Mouse (Mus musculus) gastrocnemius, postnatal 36 days (tissue): ENCODE measurements around the gene Scnn1a. TPM values are rescaled to one million over a fixed set of nuclear protein-coding genes. Genes with fewer than 3 reads are reported as not detected.

Experiments used
- DNase-seq, 2 experiments: peaks; one replicate each; pipeline ENCODE4 v3.0.0; 2022
- intact Hi-C: fragments of 180-260 bp; cut with DNase I; formaldehyde crosslinking; loops from one replicate; pipeline ENCODE4 v1.15.1; 2025
- total RNA-seq, 2 experiments: library from RNA; stranded (reverse); gene quantifications; 2 replicates each; pipeline ENCODE4 v1.2.3; 2021

Scnn1a gene
- total RNA-seq, 2 experiments from 2014 or later: 0.15 to 0.36 TPM

DNA sequence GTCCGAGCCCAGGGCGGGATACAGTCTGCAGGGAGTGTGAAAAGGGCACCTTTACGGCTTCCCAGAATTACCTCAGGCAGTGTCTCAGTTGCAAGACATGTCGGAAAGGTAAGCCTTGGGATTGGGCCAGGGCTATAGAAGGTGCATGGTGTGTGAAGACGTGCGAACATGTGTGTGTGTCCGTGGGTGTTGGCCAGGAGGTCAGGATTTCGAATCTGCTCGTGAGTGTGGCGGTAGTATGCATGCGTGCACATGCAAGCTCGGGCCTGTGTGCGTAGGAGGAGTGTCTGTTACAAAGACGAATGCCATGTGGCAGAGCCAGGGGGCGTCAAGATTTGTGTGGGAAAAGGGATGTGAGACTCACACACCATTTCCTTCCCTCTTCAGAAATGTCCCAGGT lies 36.9 kb downstream of the Scnn1a start:
- intact Hi-C loops: no loop called here
- DNase-seq: no peak

DNA sequence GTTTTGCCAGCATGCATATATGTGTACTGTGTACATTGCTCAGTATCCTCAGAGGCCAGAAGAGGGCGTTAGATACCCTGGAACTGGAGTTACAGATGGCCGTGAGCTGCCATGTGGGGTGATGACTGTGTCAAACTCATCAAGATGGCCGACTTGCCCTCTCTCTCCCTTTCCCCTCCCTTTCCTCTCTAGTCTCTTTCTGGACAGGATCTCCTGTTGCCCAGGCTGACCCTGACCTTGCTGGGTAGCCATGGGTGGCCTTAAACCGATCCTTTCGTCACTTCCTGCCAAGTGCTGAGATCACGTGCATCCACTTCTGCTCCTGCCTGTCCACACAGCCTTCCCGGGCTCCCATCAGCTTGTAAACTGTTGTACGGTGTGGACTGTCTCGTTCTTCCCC lies 39.5 kb downstream of the Scnn1a start:
- intact Hi-C loops: loop anchor here (5.0 kb wide), 2 partner anchors 33 to 83 kb away; no protein-coding TSS in a partner anchor
- DNase-seq: no peak

DNA sequence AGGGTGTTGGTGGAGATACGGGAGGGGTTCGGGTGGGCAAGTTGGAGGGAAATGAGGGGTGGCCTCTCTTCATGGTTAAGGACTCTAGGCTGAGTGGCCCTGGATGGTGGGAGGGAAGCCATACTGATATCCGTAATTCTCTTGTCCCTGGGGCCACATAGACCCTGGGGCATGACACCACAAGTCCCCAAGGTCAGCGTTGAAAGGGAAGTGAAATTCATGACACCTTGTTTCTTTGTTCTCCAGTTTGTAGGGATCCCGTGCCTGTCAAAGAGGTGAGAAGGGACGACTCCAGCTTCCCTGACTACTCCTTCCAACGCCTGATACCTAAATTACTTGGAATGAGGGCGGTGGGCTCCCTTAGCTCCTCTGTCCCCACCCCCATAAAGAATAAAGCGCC lies 40.4 kb downstream of the Scnn1a start:
- no peak for DNase-seq
- intact Hi-C loops: loop anchor here (5.0 kb wide), 2 partner anchors 34 to 84 kb away; no protein-coding TSS in a partner anchor

DNA sequence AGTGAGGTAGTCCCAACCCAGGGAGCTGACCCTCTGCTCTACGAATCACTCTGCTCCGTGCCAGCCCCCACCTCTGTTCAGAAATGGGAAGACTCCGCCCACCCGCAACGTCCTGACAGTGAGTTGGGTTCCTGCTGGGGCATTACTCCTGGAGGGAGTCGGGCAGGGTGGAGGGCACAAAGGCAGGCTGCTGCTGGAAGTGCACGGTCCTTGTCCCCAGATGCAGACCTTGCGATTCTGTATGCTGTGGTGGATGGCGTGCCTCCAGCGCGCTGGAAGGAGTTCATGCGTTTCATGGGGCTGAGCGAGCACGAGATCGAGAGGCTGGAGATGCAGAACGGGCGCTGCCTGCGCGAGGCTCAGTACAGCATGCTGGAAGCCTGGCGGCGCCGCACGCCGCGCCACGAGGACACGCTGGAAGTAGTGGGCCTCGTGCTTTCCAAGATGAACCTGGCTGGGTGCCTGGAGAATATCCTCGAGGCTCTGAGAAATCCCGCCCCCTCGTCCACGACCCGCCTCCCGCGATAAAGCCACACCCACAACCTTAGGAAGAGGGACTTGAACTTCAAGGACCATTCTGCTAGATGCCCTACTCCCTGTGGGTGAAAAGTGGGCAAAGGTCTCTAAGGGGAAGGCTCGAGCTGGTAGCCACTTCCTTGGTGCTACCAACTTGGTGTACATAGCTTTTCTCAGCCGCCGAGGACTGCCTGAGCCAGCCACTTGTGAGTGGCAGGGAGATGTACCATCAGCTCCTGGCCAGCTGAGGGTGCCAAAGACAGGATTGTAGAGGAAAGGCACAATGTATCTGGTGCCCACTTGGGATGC lies 41.2 kb downstream of the Scnn1a start:
- peak in 1 of 2 experiments; percentile 48 for DNase-seq
- intact Hi-C loops: loop anchor here (5.0 kb wide), 2 partner anchors 34 to 84 kb away; no protein-coding TSS in a partner anchor

DNA sequence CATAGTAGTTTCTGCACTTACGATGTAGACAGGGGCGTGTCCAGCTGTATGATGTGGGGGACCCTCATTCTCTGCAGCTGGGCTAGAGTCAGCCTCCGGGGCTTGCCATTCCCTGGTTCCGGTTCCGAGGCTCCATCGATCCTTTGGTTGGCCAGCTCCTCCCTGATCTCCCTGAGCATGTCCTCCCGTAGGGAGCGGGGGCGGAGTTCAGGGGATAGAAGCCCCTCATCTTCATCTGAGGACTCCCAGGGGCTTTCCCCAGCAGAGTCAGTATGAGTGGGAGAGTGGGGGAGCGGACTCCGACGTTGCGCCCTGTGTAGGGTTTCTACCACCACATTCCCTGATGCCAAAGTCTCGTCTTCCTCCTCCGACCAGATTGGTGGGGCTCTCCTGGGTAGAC lies 42.6 kb downstream of the Scnn1a start:
- intact Hi-C loops: loop anchor here (5.0 kb wide), 2 partner anchors 36 to 86 kb away; no protein-coding TSS in a partner anchor

DNA sequence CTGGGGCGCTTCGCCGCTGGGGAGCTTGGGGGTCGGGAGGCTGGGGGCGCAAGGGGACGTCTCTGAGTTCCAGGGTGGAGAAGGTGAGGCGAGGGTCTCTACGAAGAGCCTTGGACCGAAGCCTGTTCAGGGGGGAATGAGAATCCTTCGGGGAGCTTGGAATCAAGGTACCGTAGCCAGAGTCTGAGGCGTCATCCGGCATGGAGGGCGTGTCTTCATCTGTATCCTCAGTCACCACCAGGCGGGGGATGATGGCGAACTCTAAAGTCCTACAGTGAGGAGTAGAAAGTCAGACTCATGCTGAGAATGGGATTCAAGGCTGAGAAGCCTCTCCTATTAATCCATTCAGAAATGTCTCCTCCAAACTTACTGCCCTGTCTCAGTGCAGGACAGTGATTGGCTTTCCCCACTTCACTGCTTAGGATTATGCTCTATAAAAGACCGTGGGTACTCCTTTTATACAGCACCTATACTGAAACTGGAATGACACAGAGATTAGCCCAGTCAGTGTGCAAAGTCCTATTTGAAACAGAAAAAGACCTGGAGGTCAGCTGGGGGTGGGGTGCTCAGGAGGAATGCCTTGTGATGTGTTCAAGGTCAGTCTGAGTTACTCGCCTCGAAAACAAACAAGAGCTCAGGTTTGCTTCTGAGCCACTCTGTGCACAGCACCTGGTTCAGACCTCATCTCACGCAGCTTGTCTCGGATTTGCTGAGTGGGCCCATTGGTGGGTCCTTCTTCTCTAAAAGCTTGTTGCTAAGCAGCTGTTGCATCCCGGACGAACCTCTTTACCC lies 43.2 kb downstream of the Scnn1a start:
- no peak for DNase-seq
- intact Hi-C loops: loop anchor here (5.0 kb wide), 2 partner anchors 36 to 86 kb away; no protein-coding TSS in a partner anchor

More for the DNA sequence above, 42.6 kb downstream of the Scnn1a start:
- DNase-seq: no peak

DNA sequence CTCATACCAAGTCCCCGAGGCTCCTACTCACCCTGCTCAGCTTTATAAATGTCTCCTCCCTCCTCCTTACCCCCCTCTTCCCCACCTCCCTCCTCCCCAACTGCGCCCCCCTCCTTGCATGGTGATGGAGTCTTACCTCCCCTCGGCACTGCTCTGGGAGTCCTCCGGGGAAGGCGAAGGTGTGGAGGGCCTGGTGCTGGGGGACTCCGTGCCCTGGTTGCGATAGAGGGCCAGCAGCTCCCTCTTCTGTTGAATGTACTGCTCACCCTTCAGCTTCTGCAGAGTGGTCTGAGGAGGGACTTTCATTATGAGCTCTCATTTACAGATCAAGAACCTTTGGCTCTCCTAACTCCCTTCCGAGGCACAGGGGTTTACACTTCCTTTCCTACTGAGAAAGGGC lies 44.0 kb downstream of the Scnn1a start:
- DNase-seq: peak in 1 of 2 experiments; percentile 14
- intact Hi-C loops: loop anchor here (5.0 kb wide), 2 partner anchors 37 to 87 kb away; no protein-coding TSS in a partner anchor

DNA sequence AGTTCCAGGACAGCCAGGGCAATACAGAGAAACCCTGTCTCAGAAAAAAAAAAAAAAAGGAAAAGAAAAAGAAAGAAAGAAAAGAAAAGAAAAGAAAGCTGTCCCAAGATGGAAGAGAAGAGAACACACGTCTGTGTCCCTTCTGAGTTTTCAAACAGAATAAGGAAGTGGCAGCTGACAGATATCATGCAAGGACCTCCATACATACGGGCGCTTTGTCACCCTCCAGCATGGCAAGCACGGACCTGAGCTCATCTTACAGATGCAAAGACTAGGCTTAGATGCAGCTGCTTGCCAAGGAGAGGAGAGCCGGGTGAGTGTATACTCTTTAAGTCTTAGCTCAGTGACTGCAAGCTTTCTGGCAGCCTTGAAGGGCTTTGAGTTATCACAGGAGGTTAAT lies 45.1 kb downstream of the Scnn1a start:
- DNase-seq: no peak
- intact Hi-C loops: no loop called here

DNA sequence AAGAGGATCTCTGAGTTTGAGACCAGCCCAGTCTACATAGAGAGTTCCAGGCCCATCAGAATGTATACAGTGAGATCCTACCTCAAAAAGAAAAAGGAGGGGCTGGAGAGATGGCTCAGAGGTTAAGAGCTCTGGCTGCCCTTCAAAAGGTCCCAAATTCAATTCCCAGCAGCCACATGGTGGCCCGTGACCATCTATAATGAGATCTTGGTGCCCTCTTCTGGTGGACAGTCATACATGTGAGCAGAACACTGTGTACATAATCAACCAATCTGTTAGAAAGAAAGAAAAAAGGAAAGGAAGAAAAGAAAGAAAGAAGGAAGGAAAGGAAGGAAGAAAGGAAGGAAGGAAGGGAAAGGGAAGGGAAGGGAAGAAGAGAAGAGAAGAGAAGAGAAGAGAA lies 45.7 kb downstream of the Scnn1a start:
- DNase-seq: no peak
- intact Hi-C loops: no loop called here

DNA sequence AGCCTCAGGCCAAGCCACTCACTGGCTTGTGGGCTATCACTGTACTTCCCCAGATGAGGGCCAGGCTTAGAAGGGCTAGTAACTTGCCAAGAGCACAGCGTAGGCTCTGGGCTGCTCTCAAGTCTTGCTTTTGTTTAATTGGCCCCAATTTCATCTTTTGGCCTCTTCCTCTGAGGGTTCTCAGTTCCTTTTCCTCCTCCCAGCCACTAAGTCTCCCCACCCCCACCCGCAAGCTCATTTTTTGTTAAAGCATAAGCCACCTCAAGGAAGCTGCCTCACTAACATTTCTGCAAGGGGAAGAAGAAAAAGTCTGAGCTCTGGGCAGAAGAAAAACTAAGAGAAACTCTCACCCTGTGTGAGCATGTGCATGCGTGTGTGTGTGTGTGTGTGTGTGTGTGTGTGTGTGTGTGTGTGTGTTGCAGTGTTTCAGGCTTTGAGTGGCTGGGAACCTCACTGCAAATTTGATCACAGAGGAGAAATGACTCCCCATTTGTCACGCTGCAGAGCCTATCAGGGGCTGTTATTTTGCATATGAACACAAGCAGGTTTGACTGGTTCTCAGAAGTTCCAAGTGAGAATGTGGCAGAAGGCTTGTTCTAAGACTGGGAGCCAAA lies 47.4 kb downstream of the Scnn1a start:
- no peak for DNase-seq
- intact Hi-C loops: no loop called here

DNA sequence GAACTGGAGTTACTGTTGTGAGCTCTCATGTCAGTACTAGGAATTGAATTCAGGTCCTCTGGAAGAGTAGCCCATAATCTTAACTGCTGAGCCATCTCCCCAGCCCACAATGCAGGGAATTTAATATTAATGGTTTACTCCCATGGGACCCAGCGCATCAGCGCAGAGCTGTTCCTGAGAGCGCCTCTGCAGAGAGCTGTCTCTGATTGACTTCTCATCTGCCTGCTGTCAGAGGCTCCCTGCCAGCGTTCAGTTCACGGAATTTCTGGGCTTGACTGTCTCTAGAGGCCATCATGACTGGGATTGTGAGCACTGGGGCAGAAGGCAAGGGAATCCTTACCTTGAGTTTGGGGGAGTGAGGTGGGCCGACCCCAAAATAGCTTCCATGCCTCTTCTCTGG lies 56.6 kb downstream of the Scnn1a start:
- intact Hi-C loops: no loop called here
- DNase-seq: no peak

DNA sequence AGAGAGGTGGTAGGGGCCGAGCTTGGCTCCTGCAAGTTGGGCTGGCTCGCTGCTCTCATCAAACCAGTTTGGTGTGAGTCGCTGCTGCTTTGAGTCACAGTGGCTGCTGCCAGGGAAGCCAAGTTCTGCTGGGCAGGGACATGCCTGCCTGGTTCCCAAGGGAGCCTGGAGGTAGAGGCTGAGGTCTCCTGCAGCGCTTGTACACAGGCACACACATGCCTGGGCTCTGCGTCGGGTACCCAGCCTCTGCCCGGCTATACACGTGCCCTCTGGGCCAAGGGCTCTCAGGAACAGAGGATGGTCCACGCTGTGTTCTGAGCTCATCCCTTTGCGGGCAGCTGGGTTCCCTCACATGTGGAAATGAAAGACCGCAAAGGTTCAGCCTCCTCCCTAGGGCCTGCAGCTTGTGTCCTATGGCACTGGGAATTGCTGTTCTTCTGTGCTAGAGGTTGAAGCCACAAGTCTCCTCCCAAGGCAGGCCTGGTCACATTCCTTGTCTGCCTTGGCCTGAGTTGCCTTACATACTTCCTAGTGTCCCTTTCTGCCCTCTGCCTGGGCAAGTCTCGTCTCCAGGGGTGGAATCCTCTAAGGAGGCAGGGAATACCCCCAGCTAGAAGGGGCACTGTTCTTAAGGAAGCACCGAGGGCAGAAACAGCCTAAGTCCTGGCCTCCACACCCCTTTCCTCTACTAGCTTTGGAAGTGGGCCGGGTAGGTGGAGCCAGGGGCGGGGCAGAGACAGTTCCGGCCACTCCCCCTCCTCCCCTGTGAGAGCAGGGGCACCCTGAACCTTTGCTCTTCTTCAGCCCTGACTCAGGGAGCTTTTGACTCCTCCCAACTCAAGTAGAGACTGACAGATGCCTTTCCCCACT lies 57.4 kb downstream of the Scnn1a start:
- intact Hi-C loops: no loop called here
- DNase-seq: peak in 1 of 2 experiments; percentile 39

DNA sequence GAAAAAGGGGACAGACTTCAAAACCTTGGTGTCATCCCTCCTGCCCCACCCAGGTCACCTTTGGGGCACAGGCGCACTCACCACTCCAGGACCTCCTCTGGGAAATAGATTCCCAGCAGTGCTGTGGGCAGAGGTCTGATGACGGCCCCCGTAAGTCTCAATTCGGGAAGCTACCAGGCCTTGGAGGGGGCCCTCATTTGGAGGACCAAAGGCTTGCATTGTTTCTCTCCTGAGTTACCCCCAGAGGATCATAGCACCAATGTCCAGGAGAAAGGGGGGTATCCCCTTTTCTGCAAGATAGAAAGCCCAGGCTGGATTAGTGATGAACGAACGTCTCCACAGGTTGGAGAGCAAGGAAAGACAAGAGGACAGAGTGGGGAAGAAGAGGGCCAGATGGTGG lies 58.2 kb downstream of the Scnn1a start:
- intact Hi-C loops: no loop called here
- no peak for DNase-seq

DNA sequence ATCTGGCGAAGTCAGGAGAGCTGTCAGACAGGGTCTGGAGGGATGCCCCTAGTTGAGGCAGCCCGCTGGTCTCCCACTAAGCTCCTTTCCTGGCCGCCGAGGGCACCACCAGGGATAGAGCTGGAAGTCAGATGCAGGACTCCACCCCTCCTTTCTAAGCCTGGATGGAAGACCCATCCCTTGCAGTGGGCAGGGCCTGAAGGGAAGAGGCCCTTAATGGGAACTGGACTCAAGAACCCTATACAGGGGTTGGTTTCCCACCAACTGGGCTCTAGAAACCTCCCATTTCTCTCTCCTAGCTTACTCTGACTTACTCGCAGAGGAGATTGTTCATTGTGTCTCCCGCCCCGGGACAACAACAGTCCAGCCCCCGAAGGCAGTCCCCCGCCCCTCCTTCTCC lies 59.3 kb downstream of the Scnn1a start:
- intact Hi-C loops: no loop called here
- DNase-seq: no peak

DNA sequence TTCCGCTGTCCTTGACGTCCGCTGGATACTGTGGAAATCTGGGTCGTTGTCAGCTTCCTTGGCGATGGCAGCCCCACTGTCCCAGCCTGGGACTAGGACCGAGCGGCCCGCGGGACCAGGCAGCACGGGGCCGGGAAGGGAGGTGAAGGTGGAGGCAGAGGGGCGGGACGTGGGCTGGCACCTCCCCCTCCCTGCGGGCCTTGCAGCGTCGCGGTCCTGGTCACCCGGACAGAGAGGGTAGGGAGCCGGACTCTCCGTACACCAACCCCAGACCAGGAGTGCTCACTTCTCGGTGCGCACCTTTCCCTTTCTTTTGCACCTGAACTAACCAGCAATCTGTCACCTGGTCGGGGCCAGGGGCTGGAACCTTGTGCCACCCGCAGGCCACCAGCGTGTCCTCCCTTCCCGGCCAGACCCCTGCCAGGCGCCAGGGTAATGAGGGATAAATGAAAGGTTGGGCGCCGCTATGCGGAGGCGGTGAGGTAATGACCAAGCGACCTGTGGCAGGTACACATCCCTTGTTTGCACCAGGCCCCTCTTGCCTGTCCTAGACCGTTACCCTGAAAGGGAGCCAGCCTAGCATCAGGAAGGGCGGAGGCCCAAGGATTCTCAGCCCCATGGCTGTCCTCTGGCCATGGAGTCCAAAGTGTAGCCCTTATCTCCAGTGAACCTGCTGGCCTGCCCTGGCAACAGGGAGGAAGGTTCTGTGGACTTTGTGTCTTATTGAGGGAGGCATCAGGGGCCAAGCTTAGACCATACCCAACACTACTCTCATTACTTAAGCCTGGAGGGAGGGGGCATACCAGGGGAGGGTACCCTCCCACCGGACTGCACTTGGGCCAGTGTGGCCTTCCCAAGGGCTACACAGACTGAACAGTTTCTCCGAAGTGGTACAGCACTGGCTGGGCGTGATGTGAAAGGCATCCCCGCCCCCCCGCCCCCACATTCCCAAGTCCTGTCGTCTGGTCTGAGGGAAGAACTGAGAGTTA lies 60.2 kb downstream of the Scnn1a start, which contains the start of gene Plekhg6:
Gene Plekhg6, minus strand, starts transcription at position 422 of the 989 bp plus-strand sequence.
- DNase-seq: no peak
- intact Hi-C loops: no loop called here

DNA sequence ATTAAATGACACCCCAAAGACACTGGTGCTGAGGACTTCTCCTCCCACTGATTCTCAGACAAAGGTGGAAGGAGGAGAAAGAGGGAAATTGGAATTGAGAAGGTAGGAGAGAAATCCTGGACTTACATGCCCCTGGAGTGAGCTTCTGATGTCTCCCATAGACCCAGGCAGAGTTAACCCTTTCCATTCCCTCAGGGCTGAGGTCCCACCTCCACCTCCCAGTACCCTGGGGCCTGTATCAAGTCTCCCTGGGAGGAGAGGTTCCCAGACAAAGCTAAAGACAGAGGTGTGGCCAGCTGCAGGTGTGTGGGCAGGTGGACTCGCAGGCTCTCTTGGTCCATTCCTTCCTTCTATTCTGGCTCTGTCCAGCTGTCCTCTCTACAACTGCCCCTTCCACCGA lies 61.6 kb downstream of the Scnn1a start:
- intact Hi-C loops: no loop called here
- DNase-seq: no peak

DNA sequence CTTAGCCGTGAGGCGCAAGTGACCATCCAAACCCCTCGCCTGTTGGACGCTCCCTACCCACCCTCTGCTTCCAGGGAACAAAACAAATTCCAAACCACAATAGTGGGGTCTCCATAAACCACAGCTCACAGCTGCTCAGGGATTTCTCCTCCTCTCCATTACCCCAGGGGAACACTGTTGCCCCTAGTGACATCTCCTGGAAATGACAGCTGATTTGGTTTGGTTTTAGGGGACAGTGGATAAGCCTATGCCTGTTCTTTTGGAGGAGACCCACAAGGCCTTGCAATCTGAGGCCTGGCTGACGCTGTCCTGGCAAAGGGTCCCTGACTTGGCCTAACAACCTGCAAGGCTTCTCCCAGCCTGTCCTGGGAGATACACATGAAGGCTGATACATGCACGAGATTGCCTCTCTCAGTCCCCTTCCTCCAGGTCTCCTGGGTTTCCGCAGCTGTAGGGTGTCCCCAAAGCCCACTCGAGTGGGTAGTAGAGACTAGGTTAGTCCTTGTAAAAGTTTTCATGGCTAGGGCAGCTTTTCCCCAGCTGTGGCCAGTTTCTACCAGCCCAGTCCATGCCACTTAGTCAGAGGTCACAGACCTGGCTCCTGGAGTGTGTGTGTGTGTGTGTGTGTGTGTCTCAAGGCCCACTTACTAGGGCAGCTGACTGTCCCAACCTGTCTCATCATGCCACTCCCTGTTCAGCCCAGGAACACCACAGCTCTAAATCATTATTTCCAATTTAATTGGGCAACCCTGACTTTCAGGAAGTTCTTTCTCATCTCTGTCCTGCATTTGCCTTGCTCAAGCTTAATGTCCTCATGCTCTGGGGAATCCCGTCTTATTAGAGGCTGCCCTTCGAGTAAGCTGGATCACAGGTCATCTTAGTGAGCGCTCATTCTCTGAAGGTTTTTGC lies 64.9 kb downstream of the Scnn1a start:
- intact Hi-C loops: no loop called here
- no peak for DNase-seq

DNA sequence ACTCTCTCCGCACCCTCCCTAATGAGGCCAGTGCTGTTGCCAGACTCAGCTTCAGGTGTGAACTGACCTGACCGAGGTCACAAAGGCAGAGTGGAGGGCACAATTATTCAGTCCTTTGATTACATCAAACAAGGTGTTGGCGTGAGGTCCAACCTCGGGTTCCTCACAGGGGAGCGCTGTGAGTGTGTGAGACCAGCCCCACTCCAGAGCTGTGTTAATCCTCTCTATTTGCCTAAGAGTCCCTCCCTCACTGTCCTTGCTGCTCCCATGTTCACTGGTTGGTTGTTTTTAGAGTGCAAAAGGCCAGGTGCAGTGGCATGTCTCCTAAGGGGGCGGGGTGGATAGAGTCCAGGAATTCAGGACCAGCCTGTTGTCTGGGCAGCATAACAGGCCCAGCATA lies 65.6 kb downstream of the Scnn1a start:
- no peak for DNase-seq
- intact Hi-C loops: no loop called here
